ENCODE assay signal across 8 mouse cellular contexts in genomic region chr16:14906393-14907100, GRCm38 (mm10). TPM values are rescaled to one million over a fixed set of nuclear protein-coding genes. Genes with fewer than 3 reads are reported as not detected.
DNase-seq lines count a peak whose midpoint lies in the region; ATAC-seq and TF ChIP-seq lines count a peak whose summit lies in the region.

TSS of gene Efcab1 (plus strand) at chr16:14906606.

- H3K27me3 ChIP-seq in liver, postnatal 0 days (ENCODE audit: insufficient read depth, low read length), result no peaks in the 10 kb centered on the region
- H3K27me3 ChIP-seq in embryonic facial prominence, embryonic 15.5 days, result no peaks in the 10 kb centered on the region
- H3K27me3 ChIP-seq in lung, embryonic 16.5 days (ENCODE audit: control insufficient read depth, insufficient read depth, low read depth, low read length), result 0 out of 2 replicates have a peak, but pooled peaks cover 3% of the 10 kb centered on the region

- no peak for TF ChIP-seq EP300 in liver, postnatal 0 days (IDR thresholded peaks at IDR 0.05; ENCODE audit: low read depth)

- H3K36me3 ChIP-seq in liver, postnatal 0 days (replicated peaks; ENCODE audit: insufficient read depth, low read length), result no peaks in the 10 kb centered on the region
- H3K36me3 ChIP-seq in embryonic facial prominence, embryonic 15.5 days, result no peaks in the 10 kb centered on the region
- H3K36me3 ChIP-seq in lung, embryonic 16.5 days (ENCODE audit: control insufficient read depth, insufficient read depth, low read length), result no peaks in the 10 kb centered on the region

- no peaks in the 10 kb centered on the region for H3K9me3 ChIP-seq in liver, postnatal 0 days (ENCODE audit: low read length)
- H3K9me3 ChIP-seq in embryonic facial prominence, embryonic 15.5 days (replicated peaks), result no peaks in the 10 kb centered on the region
- no peaks in the 10 kb centered on the region for H3K9me3 ChIP-seq in lung, embryonic 16.5 days (ENCODE audit: control insufficient read depth, low read length)

- no peak within 1 kb of the TSS for H3K4me2 ChIP-seq in liver, postnatal 0 days (ENCODE audit: low read depth, low read length)
- peak within 1 kb of the TSS; percentile 49 for H3K4me2 ChIP-seq in embryonic facial prominence, embryonic 15.5 days (replicated peaks)
- H3K4me2 ChIP-seq in lung, embryonic 16.5 days (ENCODE audit: low read depth, low read length), result peak within 1 kb of the TSS; percentile 49

- 16% methylated on average over 15 of the region's 15 CpGs for WGBS in liver, postnatal 0 days (ENCODE audit: insufficient replicate concordance)
- 6% methylated on average over 15 of the region's 15 CpGs for WGBS in embryonic facial prominence, embryonic 15.5 days
- WGBS in lung, embryonic 16.5 days, result 7% methylated on average over 15 of the region's 15 CpGs

- no peak within 1 kb of the TSS for H3K4me3 ChIP-seq in liver, postnatal 0 days (ENCODE audit: low read depth, low read length)
- peak within 1 kb of the TSS; percentile 34 for H3K4me3 ChIP-seq in embryonic facial prominence, embryonic 15.5 days (replicated peaks)
- H3K4me3 ChIP-seq in lung, embryonic 16.5 days (ENCODE audit: low read length), result peak within 1 kb of the TSS; percentile 34

- peak; percentile 17 for DNase-seq in liver
- DNase-seq in liver, postnatal 0 days, result no peak
- DNase-seq in layer of hippocampus, adult 11-12 months (ENCODE audit: low spot score), result peak; percentile 58
- peak; percentile 54 for DNase-seq in right cerebral cortex, postnatal 14 days
- DNase-seq in thymus, postnatal 36 days, result no peak

- TF ChIP-seq CTCF in liver, postnatal 0 days (IDR thresholded peaks at IDR 0.05; ENCODE audit: low read depth), result no peak

- no peak for ATAC-seq in liver, postnatal 0 days
- peak; percentile 90 for ATAC-seq in embryonic facial prominence, embryonic 15.5 days (ENCODE audit: insufficient number of reproducible peaks, low FRiP score, low TSS enrichment, low read depth)
- peak; percentile 98 for ATAC-seq in lung, embryonic 16.5 days (ENCODE audit: low read depth)
- no peak for ATAC-seq in granulocyte monocyte progenitor cell, adult 5-6 weeks (replicated peaks; ENCODE audit: poor library complexity, severe bottlenecking)

- no peak within 1 kb of the TSS for H3K9ac ChIP-seq in liver, postnatal 0 days (replicated peaks)
- H3K9ac ChIP-seq in embryonic facial prominence, embryonic 15.5 days, result no peak within 1 kb of the TSS
- H3K9ac ChIP-seq in lung, embryonic 16.5 days (ENCODE audit: low read length), result peak within 1 kb of the TSS; percentile 36

- H3K27ac ChIP-seq in liver, postnatal 0 days (ENCODE audit: low read depth), result no peak within 1 kb of the TSS
- peak within 1 kb of the TSS; percentile 44; the same call in 1 of the 2 replicates for H3K27ac ChIP-seq in embryonic facial prominence, embryonic 15.5 days (replicated peaks)
- no peak within 1 kb of the TSS for H3K27ac ChIP-seq in lung, embryonic 16.5 days (ENCODE audit: low read length)

- H3K4me1 ChIP-seq in liver, postnatal 0 days (ENCODE audit: insufficient read depth), result no peaks in the 10 kb centered on the region
- peaks cover 9% of the 10 kb centered on the region; the same call in 1 of the 2 replicates for H3K4me1 ChIP-seq in embryonic facial prominence, embryonic 15.5 days
- H3K4me1 ChIP-seq in lung, embryonic 16.5 days (replicated peaks; ENCODE audit: control insufficient read depth, insufficient read depth, low read length), result peaks cover 4% of the 10 kb centered on the region; the same call in 1 of the 2 replicates

RNA-seq across cellular contexts. Expression of gene Efcab1, which starts in this region (rescaled TPM):
- 0.14 and 0.18 TPM in 2 replicates for polyA plus RNA-seq in liver, postnatal 0 days (2015; fragmentation: Nextera tagmentation; extraction: Ambion mirVana)
- 10.9 and 15.9 TPM in 2 replicates for polyA plus RNA-seq in embryonic facial prominence, embryonic 15.5 days (2015; fragmentation: Nextera tagmentation; extraction: Ambion mirVana)
- polyA plus RNA-seq in lung, embryonic 16.5 days (2015; fragmentation: Nextera tagmentation; extraction: Ambion mirVana), result 13.0 TPM in 2 replicates
- total RNA-seq in granulocyte monocyte progenitor cell, adult 5-6 weeks (2014; fragmentation: Nextera tagmentation), result not detected in 2 replicates
- not detected in 2 replicates for total RNA-seq in granulocyte monocyte progenitor cell, adult 5-6 weeks (2017)

Comparison
In these comparisons a context has a peak if more than half of its experiments do, and no peak if none do; other contexts are left out.
1. RNA of gene Efcab1 (polyA plus RNA-seq): 10.9 to 15.9 TPM in embryonic facial prominence, embryonic 15.5 days and 13.0 TPM in lung, embryonic 16.5 days; 0.14 to 0.18 TPM in liver, postnatal 0 days; every median in the first group is over 10 times any median in the second.
2. DNase-seq: peak in liver (single experiment), layer of hippocampus, adult 11-12 months (single experiment) and right cerebral cortex, postnatal 14 days (single experiment); none in liver, postnatal 0 days (single experiment) and thymus, postnatal 36 days (0 of 2).
3. ATAC-seq: peak in embryonic facial prominence, embryonic 15.5 days (single experiment) and lung, embryonic 16.5 days (single experiment); none in liver, postnatal 0 days (single experiment) and granulocyte monocyte progenitor cell, adult 5-6 weeks (single experiment).